Mouse (Mus musculus) forebrain, embryonic 15.5 days (tissue): Measurements from ENCODE around the gene Tmtc1. TPM values are rescaled to one million over a fixed set of nuclear protein-coding genes. Genes with fewer than 3 reads are reported as not detected.

ENCODE experiments used
- polyA plus RNA-seq: library from polyadenylated mRNA; unstranded; fragments of >200 nt; fragmentation: Nextera tagmentation; extraction: Ambion mirVana; gene quantifications from 2 replicates; pipeline ENCODE4 v1.2.1, GENCODE M21; 2015

The Tmtc1 gene
- polyA plus RNA-seq, 1 experiment from 2014 or later: 2.6 TPM

Other genes with a start within 250 kb of the Tmtc1 start
- 184 and 188 TPM in 2 replicates for gene Ergic2, start 232.0 kb downstream of the Tmtc1 start, polyA plus RNA-seq